Mouse (Mus musculus): Measurements from ENCODE around the gene Slc25a41. TPM values are rescaled to one million over a fixed set of nuclear protein-coding genes. Genes with fewer than 3 reads are reported as not detected.

The Slc25a41 gene
- polyA plus RNA-seq (2015; fragmentation: Illumina TruSeq; extraction: RNeasy Lipid Tissue Mini Kit (QIAGEN cat#74804); ENCODE audit: insufficient read depth, low replicate concordance), result not detected

GRCm38 (mm10) chr17:57041554-57041953 is at the start of gene Slc25a41:
Slc25a41 (minus strand) TSS chr17:57041654.

GRCm38 (mm10) chr17:57087049-57087832 is 45.8 kb upstream of the Slc25a41 start, which contains the start of gene Tubb4a:
Tubb4a (minus strand) TSS chr17:57087782.

GRCm38 (mm10) chr17:57078336-57078735 is 36.9 kb upstream of the Slc25a41 start, which contains the start of gene Dennd1c:
Dennd1c (minus strand) TSS chr17:57078514.

GRCm38 (mm10) chr17:57059486-57059977 is 18.1 kb upstream of the Slc25a41 start, which contains the start of gene Slc25a23:
Slc25a23 (minus strand) TSS chr17:57059863.

DNA sequence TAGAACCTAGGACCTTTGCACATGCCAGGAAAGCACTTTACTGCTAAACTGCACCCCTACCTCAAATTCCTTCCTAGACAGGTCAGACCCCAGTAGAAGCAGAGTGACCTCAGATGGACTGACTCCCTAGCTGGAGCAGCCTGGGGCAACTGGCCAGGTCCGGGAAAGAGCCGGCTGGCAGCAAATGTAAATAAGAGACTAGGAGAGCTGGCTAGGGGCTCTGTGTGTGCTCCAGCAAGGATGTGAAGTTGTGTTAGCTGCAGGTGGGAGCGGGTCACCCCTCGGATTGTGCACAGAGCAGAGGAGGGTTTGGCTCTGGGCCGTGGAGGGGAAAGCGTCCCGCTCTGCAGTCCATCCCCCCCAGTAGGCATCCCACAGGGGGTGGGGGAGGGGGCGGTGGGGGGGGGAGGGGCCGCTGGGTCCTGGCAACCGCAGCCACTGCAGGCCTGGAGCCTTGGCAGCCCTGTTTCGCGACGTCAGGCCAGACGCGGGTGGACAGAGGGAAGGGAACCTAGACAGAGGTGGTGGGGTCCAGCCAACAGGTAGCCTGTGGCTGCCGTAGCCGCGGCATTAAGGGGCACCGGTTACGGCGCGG is 17.5 kb upstream of the Slc25a41 start, which contains the start of gene Crb3:
TSS of gene Crb3 (plus strand) at position 215 of the 595 bp plus-strand sequence.

DNA sequence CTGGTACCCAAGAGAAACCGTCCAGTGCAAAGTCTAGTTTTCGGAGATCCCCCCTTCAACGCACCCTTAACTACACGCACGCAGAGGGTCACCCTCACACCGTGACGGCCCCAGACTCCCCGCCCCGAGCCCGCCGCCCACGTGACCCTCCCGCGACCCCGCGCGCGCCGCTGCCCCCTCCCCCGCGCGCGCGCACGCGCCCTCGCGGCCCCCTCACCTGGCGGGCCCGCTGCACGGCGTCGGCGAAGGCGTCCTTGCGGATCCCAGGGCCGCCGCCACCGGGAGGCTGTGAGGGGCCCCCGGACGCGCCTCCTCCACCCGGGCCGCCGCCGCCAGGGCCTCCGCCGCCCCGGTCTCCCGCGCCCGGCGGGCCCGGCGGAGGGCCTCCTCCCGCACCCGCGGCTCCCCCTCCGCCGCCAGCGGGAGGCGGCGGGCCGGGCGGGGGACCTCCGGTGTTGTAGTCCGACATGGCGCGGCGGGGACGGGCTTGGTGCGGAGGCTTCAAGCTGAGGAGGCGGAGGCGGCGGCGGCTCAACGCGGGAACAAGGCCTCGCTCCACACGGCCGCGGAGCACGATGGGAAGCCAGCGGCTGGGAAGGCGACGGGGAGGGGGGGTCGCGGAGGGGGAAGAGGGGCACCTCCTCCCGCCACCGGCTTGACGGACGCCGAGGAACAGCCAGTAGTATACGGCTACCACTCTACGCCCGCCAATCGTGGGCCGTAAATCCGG is 10.4 kb downstream of the Slc25a41 start, which contains the start of gene Khsrp:
TSS of gene Khsrp (minus strand) at position 592 of the 730 bp plus-strand sequence.

GRCm38 (mm10) chr17:57011236-57012141 is 30.0 kb downstream of the Slc25a41 start, which contains the start of the genes Gtf2f1 and Gm17949:
Gtf2f1 (minus strand) TSS chr17:57011288.
Gm17949 (plus strand) TSS chr17:57011469.

DNA sequence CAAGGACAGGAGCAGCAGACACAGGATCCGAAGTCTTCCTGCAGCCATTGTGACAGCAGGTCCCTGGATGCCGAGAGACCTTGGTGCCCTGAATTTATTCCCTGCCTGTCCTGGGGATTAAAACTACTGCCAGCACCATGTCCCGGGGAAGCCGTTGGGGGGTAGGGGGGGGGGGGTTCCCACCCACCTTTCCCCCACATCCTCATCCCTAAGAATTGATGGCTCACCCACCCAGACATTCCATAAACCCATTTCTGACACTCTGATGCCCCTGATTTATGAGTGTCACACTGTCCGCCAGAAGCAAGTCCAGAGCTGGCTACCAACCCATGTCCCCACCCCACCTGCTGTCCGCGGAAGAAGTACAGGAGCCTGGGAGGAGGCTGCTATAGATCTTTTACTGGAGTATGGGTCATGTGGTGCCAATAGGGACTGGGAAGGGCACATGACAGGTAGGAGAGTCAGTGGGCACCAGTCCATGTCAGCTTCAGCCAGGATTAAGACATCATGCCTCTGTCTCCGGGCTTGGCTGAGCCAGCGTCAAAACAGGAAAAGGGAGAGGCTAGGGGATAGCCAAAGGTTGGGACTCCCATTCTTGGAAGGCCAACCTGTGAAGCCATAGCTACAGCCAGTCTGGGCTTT is 41.4 kb downstream of the Slc25a41 start, which contains the start of gene Pspn:
TSS of gene Pspn (minus strand) at position 51 of the 642 bp plus-strand sequence.

GRCm38 (mm10) chr17:56997029-56997667 is 44.3 kb downstream of the Slc25a41 start, which contains the start of gene Alkbh7:
Alkbh7 (plus strand) TSS chr17:56997339.

DNA sequence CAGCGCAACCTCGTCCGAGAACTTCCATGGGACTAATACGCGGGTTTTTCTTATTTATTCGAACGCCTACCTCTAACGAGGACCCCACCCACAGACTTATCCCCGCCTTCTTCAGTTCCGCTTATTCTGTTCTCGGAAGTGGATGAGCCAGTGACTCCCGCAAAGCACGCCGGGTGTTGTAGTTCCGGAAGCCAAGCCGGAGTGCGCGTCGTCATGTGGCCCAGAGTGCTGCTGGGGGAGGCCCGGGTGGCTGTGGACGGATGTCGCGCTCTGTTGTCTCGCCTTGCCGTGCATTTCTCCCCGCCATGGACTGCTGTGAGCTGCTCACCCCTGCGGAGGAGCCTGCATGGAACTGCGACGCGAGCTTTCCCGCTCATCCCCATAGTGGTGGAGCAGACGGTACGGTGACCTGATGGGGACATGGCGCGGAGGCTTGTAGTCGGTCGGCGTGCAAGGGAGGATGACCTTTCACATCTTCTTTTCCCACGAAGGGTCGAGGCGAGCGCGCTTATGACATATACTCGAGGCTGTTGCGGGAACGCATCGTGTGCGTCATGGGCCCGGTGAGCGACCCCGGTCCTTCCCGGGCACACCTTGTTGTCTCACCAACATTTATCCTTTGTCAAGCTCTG is 51.2 kb downstream of the Slc25a41 start, which contains the start of gene Clpp:
TSS of gene Clpp (plus strand) at position 191 of the 632 bp plus-strand sequence.

Other genes with a start within 250 kb of the Slc25a41 start
- gene Rfx2, start 210.6 kb downstream of the Slc25a41 start, polyA plus RNA-seq (2015; fragmentation: Illumina TruSeq; extraction: RNeasy Lipid Tissue Mini Kit (QIAGEN cat#74804); ENCODE audit: insufficient read depth, low replicate concordance), result 1.8 TPM
- gene Acsbg2, start 167.2 kb downstream of the Slc25a41 start, polyA plus RNA-seq (2015; fragmentation: Illumina TruSeq; extraction: RNeasy Lipid Tissue Mini Kit (QIAGEN cat#74804); ENCODE audit: insufficient read depth, low replicate concordance), result not detected
- 0.19 TPM for gene 1700061G19Rik, start 166.2 kb downstream of the Slc25a41 start, polyA plus RNA-seq (2015; fragmentation: Illumina TruSeq; extraction: RNeasy Lipid Tissue Mini Kit (QIAGEN cat#74804); ENCODE audit: insufficient read depth, low replicate concordance)
- 8.2 TPM for gene Mllt1, start 106.2 kb downstream of the Slc25a41 start, polyA plus RNA-seq (2015; fragmentation: Illumina TruSeq; extraction: RNeasy Lipid Tissue Mini Kit (QIAGEN cat#74804); ENCODE audit: insufficient read depth, low replicate concordance)
- not detected for gene Acer1, start 59.5 kb downstream of the Slc25a41 start, polyA plus RNA-seq (2015; fragmentation: Illumina TruSeq; extraction: RNeasy Lipid Tissue Mini Kit (QIAGEN cat#74804); ENCODE audit: insufficient read depth, low replicate concordance)
- 11.5 TPM for gene Clpp, start 51.3 kb downstream of the Slc25a41 start, polyA plus RNA-seq (2015; fragmentation: Illumina TruSeq; extraction: RNeasy Lipid Tissue Mini Kit (QIAGEN cat#74804); ENCODE audit: insufficient read depth, low replicate concordance)
- 7.3 TPM for gene Alkbh7, start 44.3 kb downstream of the Slc25a41 start, polyA plus RNA-seq (2015; fragmentation: Illumina TruSeq; extraction: RNeasy Lipid Tissue Mini Kit (QIAGEN cat#74804); ENCODE audit: insufficient read depth, low replicate concordance)
- not detected for gene Pspn, start 41.6 kb downstream of the Slc25a41 start, polyA plus RNA-seq (2015; fragmentation: Illumina TruSeq; extraction: RNeasy Lipid Tissue Mini Kit (QIAGEN cat#74804); ENCODE audit: insufficient read depth, low replicate concordance)
- gene Gtf2f1, start 30.4 kb downstream of the Slc25a41 start, polyA plus RNA-seq (2015; fragmentation: Illumina TruSeq; extraction: RNeasy Lipid Tissue Mini Kit (QIAGEN cat#74804); ENCODE audit: insufficient read depth, low replicate concordance), result 29.0 TPM
- gene Gm17949, start 30.2 kb downstream of the Slc25a41 start, polyA plus RNA-seq (2015; fragmentation: Illumina TruSeq; extraction: RNeasy Lipid Tissue Mini Kit (QIAGEN cat#74804); ENCODE audit: insufficient read depth, low replicate concordance), result not detected
- 40.8 TPM for gene Khsrp, start 10.1 kb downstream of the Slc25a41 start, polyA plus RNA-seq (2015; fragmentation: Illumina TruSeq; extraction: RNeasy Lipid Tissue Mini Kit (QIAGEN cat#74804); ENCODE audit: insufficient read depth, low replicate concordance)
- 0.84 TPM for gene Crb3, start 17.5 kb upstream of the Slc25a41 start, polyA plus RNA-seq (2015; fragmentation: Illumina TruSeq; extraction: RNeasy Lipid Tissue Mini Kit (QIAGEN cat#74804); ENCODE audit: insufficient read depth, low replicate concordance)
- 10.4 TPM for gene Slc25a23, start 18.2 kb upstream of the Slc25a41 start, polyA plus RNA-seq (2015; fragmentation: Illumina TruSeq; extraction: RNeasy Lipid Tissue Mini Kit (QIAGEN cat#74804); ENCODE audit: insufficient read depth, low replicate concordance)
- gene Dennd1c, start 36.9 kb upstream of the Slc25a41 start, polyA plus RNA-seq (2015; fragmentation: Illumina TruSeq; extraction: RNeasy Lipid Tissue Mini Kit (QIAGEN cat#74804); ENCODE audit: insufficient read depth, low replicate concordance), result 128 TPM
- 0.83 TPM for gene Tubb4a, start 46.1 kb upstream of the Slc25a41 start, polyA plus RNA-seq (2015; fragmentation: Illumina TruSeq; extraction: RNeasy Lipid Tissue Mini Kit (QIAGEN cat#74804); ENCODE audit: insufficient read depth, low replicate concordance)
- 2.3 TPM for gene Tnfsf9, start 63.7 kb upstream of the Slc25a41 start, polyA plus RNA-seq (2015; fragmentation: Illumina TruSeq; extraction: RNeasy Lipid Tissue Mini Kit (QIAGEN cat#74804); ENCODE audit: insufficient read depth, low replicate concordance)
- gene Cd70, start 108.1 kb upstream of the Slc25a41 start, polyA plus RNA-seq (2015; fragmentation: Illumina TruSeq; extraction: RNeasy Lipid Tissue Mini Kit (QIAGEN cat#74804); ENCODE audit: insufficient read depth, low replicate concordance), result not detected
- 6.5 TPM for gene Tnfsf14, start 152.5 kb upstream of the Slc25a41 start, polyA plus RNA-seq (2015; fragmentation: Illumina TruSeq; extraction: RNeasy Lipid Tissue Mini Kit (QIAGEN cat#74804); ENCODE audit: insufficient read depth, low replicate concordance)
- 530 TPM for gene C3, start 186.5 kb upstream of the Slc25a41 start, polyA plus RNA-seq (2015; fragmentation: Illumina TruSeq; extraction: RNeasy Lipid Tissue Mini Kit (QIAGEN cat#74804); ENCODE audit: insufficient read depth, low replicate concordance)
- gene Gpr108, start 206.8 kb upstream of the Slc25a41 start, polyA plus RNA-seq (2015; fragmentation: Illumina TruSeq; extraction: RNeasy Lipid Tissue Mini Kit (QIAGEN cat#74804); ENCODE audit: insufficient read depth, low replicate concordance), result 32.8 TPM
- 18.0 TPM for gene Trip10, start 207.8 kb upstream of the Slc25a41 start, polyA plus RNA-seq (2015; fragmentation: Illumina TruSeq; extraction: RNeasy Lipid Tissue Mini Kit (QIAGEN cat#74804); ENCODE audit: insufficient read depth, low replicate concordance)
- gene Vav1, start 237.4 kb upstream of the Slc25a41 start, polyA plus RNA-seq (2015; fragmentation: Illumina TruSeq; extraction: RNeasy Lipid Tissue Mini Kit (QIAGEN cat#74804); ENCODE audit: insufficient read depth, low replicate concordance), result 106 TPM